Mouse (Mus musculus) stomach, postnatal 0 days (tissue): Measurements from ENCODE around the gene Sohlh2. TPM values are rescaled to one million over a fixed set of nuclear protein-coding genes. Genes with fewer than 3 reads are reported as not detected.
"Not testable (repeated sequence)": the region's sequence is repeated elsewhere in the genome, so short reads cannot be mapped to it uniquely, and the experiment has no call there.

Experiments used
- ATAC-seq: fragments of 200-750 bp; cut with Nextera tagmentation; 2 replicates; pipeline ENCODE4 v1.8.0; 2017; ENCODE audit not compliant: low FRiP score, low TSS enrichment
- DNase-seq: peaks from one replicate; pipeline ENCODE4 v3.0.0-alpha.2; 2016; ENCODE audit warnings: low spot score
- H3K27ac ChIP-seq: fragments of 300-500 bp; sonication (generic); replicated peaks from 2 replicates; pipeline ENCODE4 v1.5.1; 2014; ENCODE audit warnings: mild to moderate bottlenecking, control low read depth
- H3K27me3 ChIP-seq: fragments of 300-500 bp; sonication (generic); 2 replicates; pipeline ENCODE4 v1.6.1; 2014; ENCODE audit warnings: low read length; ENCODE audit not compliant: control insufficient read depth, insufficient read depth
- H3K36me3 ChIP-seq: fragments of 300-500 bp; sonication (generic); 2 replicates; pipeline ENCODE4 v1.6.1; 2014; ENCODE audit warnings: low read length, mixed read lengths; ENCODE audit not compliant: control insufficient read depth, insufficient read depth
- H3K4me1 ChIP-seq: fragments of 300-500 bp; sonication (generic); replicated peaks from 2 replicates; pipeline ENCODE4 v1.6.1; 2014; ENCODE audit warnings: antibody characterized with exemption; ENCODE audit not compliant: control insufficient read depth, insufficient read depth
- H3K4me2 ChIP-seq: fragments of 300-500 bp; sonication (generic); replicated peaks from 2 replicates; pipeline ENCODE4 v1.6.1; 2014; ENCODE audit warnings: low read depth, mild to moderate bottlenecking, control low read depth, moderate library complexity
- H3K4me3 ChIP-seq: fragments of 300-500 bp; sonication (generic); 2 replicates; pipeline ENCODE4 v1.5.1; 2014; ENCODE audit warnings: low read depth, low read length, control low read depth
- H3K9ac ChIP-seq: fragments of 300-500 bp; sonication (generic); 2 replicates; pipeline ENCODE4 v1.6.1; 2014; ENCODE audit warnings: mild to moderate bottlenecking, low read length, control low read depth, mixed read lengths
- H3K9me3 ChIP-seq: fragments of 300-500 bp; sonication (generic); 2 replicates; pipeline ENCODE4 v1.6.1; 2016; ENCODE audit warnings: low read length; ENCODE audit not compliant: control insufficient read depth
- CTCF ChIP-seq: IDR thresholded peaks from 2 replicates; pipeline ENCODE4 v1.5.1; 2016; ENCODE audit warnings: antibody characterized with exemption, low read depth, mild to moderate bottlenecking, moderate library complexity
- EP300 ChIP-seq: optimal IDR thresholded peaks from 2 replicates; pipeline ENCODE3; 2016; ENCODE audit warnings: antibody characterized with exemption
- WGBS: fragments of 180-500 bp; shearing (Covaris S2); extraction: QIAGEN DNeasy Blood & Tissue Kit; methylation state at CpG from one replicate; pipeline ENCODE4 v1.1.7; 2014; 5-methylcytosine and 5-hydroxymethylcytosine counted together
- polyA plus RNA-seq: library from polyadenylated mRNA; unstranded; fragments of >200 nt; fragmentation: Nextera tagmentation; extraction: Ambion mirVana; gene quantifications from 2 replicates; pipeline ENCODE4 v1.2.1, GENCODE M21; 2015

Sohlh2 gene
- polyA plus RNA-seq, 1 experiment from 2014 or later, result not detected

DNA sequence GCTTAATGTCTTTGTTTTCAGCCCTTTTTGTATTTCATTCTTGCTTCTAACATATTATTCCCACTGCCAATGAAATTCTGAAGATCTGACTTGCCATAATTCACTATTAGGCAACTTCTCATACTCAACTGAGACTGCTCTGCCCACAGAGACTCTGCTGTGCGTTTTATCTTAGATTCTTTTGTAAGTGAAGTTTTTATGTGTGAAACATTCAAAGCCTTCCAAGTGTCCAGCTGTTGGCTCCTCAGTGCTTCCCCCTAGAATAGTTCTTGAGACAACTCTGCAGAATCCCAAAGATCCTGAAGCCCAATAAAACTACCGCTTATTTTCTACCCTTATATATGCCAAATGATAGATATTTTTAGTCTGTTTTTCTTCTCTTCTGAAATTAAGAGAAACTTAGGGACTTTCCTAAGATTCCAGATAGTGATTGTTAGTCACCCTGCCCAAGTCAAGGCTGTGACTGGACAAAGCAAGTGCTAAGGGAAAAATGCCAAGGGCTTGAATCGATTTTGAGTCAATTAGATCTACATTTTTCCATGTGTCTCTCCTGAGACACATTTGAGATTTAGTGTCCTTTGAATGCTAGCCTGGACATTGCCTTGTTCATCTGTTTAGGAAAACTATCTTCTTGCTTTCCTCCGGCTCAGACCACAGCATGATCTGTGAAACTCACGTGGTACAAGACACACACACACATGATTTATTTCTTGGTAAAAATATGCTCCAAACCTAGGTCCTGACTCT, 13.9 kb downstream of the Sohlh2 start:
- Histone ChIP-seq H3K4me3 (no peak overlapping the region), H3K27me3 (no peaks in the 10 kb centered on the region), H3K9me3 (no peaks in the 10 kb centered on the region), H3K36me3 (no peaks in the 10 kb centered on the region), H3K27ac (no peak overlapping the region), H3K9ac (no peak overlapping the region), H3K4me2 (no peak overlapping the region), H3K4me1 (no peaks in the 10 kb centered on the region)
- 69% methylated on average over 5 of the region's 5 CpGs for WGBS
- ATAC-seq (no peak), DNase-seq (no peak)
- TF ChIP-seq EP300 (no peak), CTCF (no peak)

DNA sequence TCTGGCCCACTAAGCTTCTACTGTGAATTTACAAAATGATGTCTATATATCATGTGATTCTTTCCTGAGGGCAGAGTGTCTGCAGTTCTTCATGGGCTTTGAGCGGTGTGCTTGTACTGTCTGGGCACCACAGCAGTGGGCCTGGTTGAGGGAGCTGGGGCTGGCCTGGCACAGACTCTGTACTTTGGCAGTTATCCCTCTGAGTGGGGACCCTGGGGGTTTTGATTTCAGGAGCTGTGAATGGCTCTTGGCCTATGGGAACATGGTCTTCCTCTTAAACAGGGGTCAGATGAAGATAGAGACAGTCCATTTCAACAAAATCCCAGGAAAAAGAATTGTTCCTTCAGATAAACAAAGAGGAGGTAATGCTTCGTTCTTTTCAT, 14.5 kb downstream of the Sohlh2 start:
- Histone ChIP-seq H3K4me2 (no peak overlapping the region), H3K4me3 (no peak overlapping the region), H3K27me3 (no peaks in the 10 kb centered on the region), H3K9ac (no peak overlapping the region), H3K27ac (no peak overlapping the region), H3K36me3 (no peaks in the 10 kb centered on the region), H3K4me1 (no peaks in the 10 kb centered on the region), H3K9me3 (no peaks in the 10 kb centered on the region)
- WGBS, result 68% methylated on average over 2 of the region's 2 CpGs
- ATAC-seq, result no peak
- DNase-seq, result no peak
- TF ChIP-seq CTCF, result no peak
- TF ChIP-seq EP300, result no peak

- 89% methylated on average over 11 of the region's 11 CpGs for WGBS
- not testable (repeated sequence) for H3K4me1 ChIP-seq, H3K9ac ChIP-seq, H3K4me3 ChIP-seq, H3K36me3 ChIP-seq, H3K4me2 ChIP-seq, ATAC-seq, H3K9me3 ChIP-seq, H3K27me3 ChIP-seq, H3K27ac ChIP-seq, DNase-seq
These were observed 21.8 kb downstream of the Sohlh2 start for GRCm38 (mm10) chr3:55203621-55204020.

GRCm38 (mm10) chr3:55206413-55206812, 24.6 kb downstream of the Sohlh2 start:
- no peaks in the 10 kb centered on the region for H3K9me3 ChIP-seq
- DNase-seq (no peak), ATAC-seq (no peak)
- no peak overlapping the region for H3K4me3 ChIP-seq
- 96% methylated on average over 2 of the region's 2 CpGs for WGBS
- H3K4me1 ChIP-seq, result no peaks in the 10 kb centered on the region
- TF ChIP-seq EP300 (no peak), CTCF (no peak)
- no peak overlapping the region for H3K4me2 ChIP-seq
- no peak overlapping the region for H3K9ac ChIP-seq
- H3K27ac ChIP-seq, result no peak overlapping the region
- no peaks in the 10 kb centered on the region for H3K36me3 ChIP-seq
- no peaks in the 10 kb centered on the region for H3K27me3 ChIP-seq

GRCm38 (mm10) chr3:55207665-55208064, 25.8 kb downstream of the Sohlh2 start:
- 75% methylated on average over 6 of the region's 6 CpGs for WGBS
- no peak overlapping the region for H3K27ac ChIP-seq
- H3K4me2 ChIP-seq, result no peak overlapping the region
- DNase-seq (no peak), ATAC-seq (0 out of 2 replicates have a peak, but pooled peaks have one; percentile 4)
- no peaks in the 10 kb centered on the region for H3K27me3 ChIP-seq
- H3K9ac ChIP-seq, result no peak overlapping the region
- H3K36me3 ChIP-seq, result no peaks in the 10 kb centered on the region
- H3K4me1 ChIP-seq, result no peaks in the 10 kb centered on the region
- TF ChIP-seq EP300 (no peak), CTCF (no peak)
- no peak overlapping the region for H3K4me3 ChIP-seq
- no peaks in the 10 kb centered on the region for H3K9me3 ChIP-seq

- H3K27me3 ChIP-seq, result no peaks in the 10 kb centered on the region
- no peak overlapping the region for H3K27ac ChIP-seq
- DNase-seq, result no peak
- H3K4me1 ChIP-seq, result no peaks in the 10 kb centered on the region
- no peak for ATAC-seq
- WGBS, result 25% methylated on average over 2 of the region's 2 CpGs
- no peak overlapping the region for H3K9ac ChIP-seq
- no peaks in the 10 kb centered on the region for H3K36me3 ChIP-seq
- no peak overlapping the region for H3K4me3 ChIP-seq
- TF ChIP-seq CTCF (no peak), EP300 (no peak)
- no peaks in the 10 kb centered on the region for H3K9me3 ChIP-seq
- no peak overlapping the region for H3K4me2 ChIP-seq
These were observed 30.4 kb downstream of the Sohlh2 start for GRCm38 (mm10) chr3:55212254-55212653.
